Mouse (Mus musculus) stomach, postnatal 0 days (tissue): ENCODE data around the gene Acsm2.

Experiments used
- CTCF ChIP-seq: IDR thresholded peaks from 2 replicates; pipeline ENCODE4 v1.5.1; 2016; ENCODE audit warnings: antibody characterized with exemption, low read depth, mild to moderate bottlenecking, moderate library complexity
- EP300 ChIP-seq: optimal IDR thresholded peaks from 2 replicates; pipeline ENCODE3; 2016; ENCODE audit warnings: antibody characterized with exemption

GRCm38 (mm10) chr7:119561441-119561840, 7.3 kb downstream of the Acsm2 start:
- TF ChIP-seq CTCF (no peak), EP300 (no peak)
